Mouse (Mus musculus) stomach, postnatal 0 days (tissue): ENCODE data around the gene Wasf2.

ENCODE experiments used
- CTCF ChIP-seq: IDR thresholded peaks from 2 replicates; pipeline ENCODE4 v1.5.1; 2016; ENCODE audit warnings: antibody characterized with exemption, low read depth, mild to moderate bottlenecking, moderate library complexity
- EP300 ChIP-seq: optimal IDR thresholded peaks from 2 replicates; pipeline ENCODE3; 2016; ENCODE audit warnings: antibody characterized with exemption

DNA sequence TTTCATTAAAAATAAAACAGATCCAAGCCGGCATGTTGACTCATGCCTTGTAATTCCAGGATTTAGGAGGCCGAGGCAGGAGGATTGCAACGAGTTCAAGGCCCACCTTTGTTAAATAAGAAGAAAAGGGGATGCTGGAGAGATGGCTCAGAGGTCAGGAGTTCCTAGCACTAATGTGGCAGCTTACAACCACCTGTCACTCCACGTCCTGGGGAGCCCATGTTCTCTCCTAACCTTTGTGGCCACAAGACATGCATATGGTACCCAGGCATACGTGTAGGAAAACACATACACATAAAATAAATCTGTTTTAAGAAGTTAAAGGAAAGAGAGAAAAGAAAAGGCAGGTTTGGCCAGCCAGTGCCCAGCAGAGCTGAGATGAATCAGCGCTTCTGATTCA lies 37.2 kb upstream of the Wasf2 start:
- no peak for TF ChIP-seq CTCF
- TF ChIP-seq EP300: no peak
